Mouse (Mus musculus) adrenal gland, postnatal 10 days (tissue): ENCODE measurements around the gene Dnajc15. TPM values are rescaled to one million over a fixed set of nuclear protein-coding genes. Genes with fewer than 3 reads are reported as not detected.

Source experiments
- DNase-seq: peaks from one replicate; pipeline ENCODE4 v3.0.0; 2021; ENCODE audit warnings: mixed read lengths
- total RNA-seq, 2 experiments: library from RNA; stranded (reverse); gene quantifications; 2 replicates each; pipeline ENCODE4 v1.2.3; 2021

Gene Dnajc15
- total RNA-seq, 2 experiments from 2014 or later: 493 to 514 TPM

- no peak for DNase-seq
Measured at GRCm38 (mm10) chr14:77860841-77861560, 13.9 kb downstream of the Dnajc15 start.

GRCm38 (mm10) chr14:77859894-77860293 lies 15.0 kb downstream of the Dnajc15 start:
- DNase-seq: no peak

- no peak for DNase-seq
Measured at GRCm38 (mm10) chr14:77853951-77854350, 21.0 kb downstream of the Dnajc15 start.

- DNase-seq: no peak
Measured at GRCm38 (mm10) chr14:77849852-77850251, 25.1 kb downstream of the Dnajc15 start.

GRCm38 (mm10) chr14:77848349-77848748 lies 26.6 kb downstream of the Dnajc15 start:
- no peak for DNase-seq

GRCm38 (mm10) chr14:77846206-77846605 lies 28.7 kb downstream of the Dnajc15 start:
- DNase-seq: no peak

- no peak for DNase-seq
Measured at GRCm38 (mm10) chr14:77845479-77845878, 29.4 kb downstream of the Dnajc15 start.

GRCm38 (mm10) chr14:77840574-77840973 lies 34.4 kb downstream of the Dnajc15 start:
- peak; percentile 47 for DNase-seq

GRCm38 (mm10) chr14:77840078-77840477 lies 34.8 kb downstream of the Dnajc15 start:
- DNase-seq: no peak

- no peak for DNase-seq
Measured at GRCm38 (mm10) chr14:77836794-77837193, 38.1 kb downstream of the Dnajc15 start.

- no peak for DNase-seq
Measured at GRCm38 (mm10) chr14:77832359-77832758, 42.6 kb downstream of the Dnajc15 start.

GRCm38 (mm10) chr14:77831936-77832335 lies 43.0 kb downstream of the Dnajc15 start:
- DNase-seq: no peak

- DNase-seq: no peak
Measured at GRCm38 (mm10) chr14:77829673-77830072, 45.3 kb downstream of the Dnajc15 start.

- peak; percentile 62 for DNase-seq
Measured at GRCm38 (mm10) chr14:77825891-77826290, 49.0 kb downstream of the Dnajc15 start.

- peak; percentile 45 for DNase-seq
Measured at GRCm38 (mm10) chr14:77825121-77825520, 49.8 kb downstream of the Dnajc15 start.

- no peak for DNase-seq
Measured at GRCm38 (mm10) chr14:77819841-77820240, 55.1 kb downstream of the Dnajc15 start.

- DNase-seq: no peak
Measured at GRCm38 (mm10) chr14:77817561-77817960, 57.4 kb downstream of the Dnajc15 start.

GRCm38 (mm10) chr14:77814935-77815334 lies 60.0 kb downstream of the Dnajc15 start:
- DNase-seq: peak; percentile 36

- DNase-seq: no peak
Measured at GRCm38 (mm10) chr14:77812890-77813289, 62.0 kb downstream of the Dnajc15 start.

- DNase-seq: no peak
Measured at GRCm38 (mm10) chr14:77811466-77811865, 63.5 kb downstream of the Dnajc15 start.

- no peak for DNase-seq
Measured at GRCm38 (mm10) chr14:77807836-77808235, 67.1 kb downstream of the Dnajc15 start.

- DNase-seq: no peak
Measured at GRCm38 (mm10) chr14:77806345-77806744, 68.6 kb downstream of the Dnajc15 start.

- no peak for DNase-seq
Measured at GRCm38 (mm10) chr14:77802268-77802630, 72.7 kb downstream of the Dnajc15 start.

- DNase-seq: no peak
Measured at GRCm38 (mm10) chr14:77801571-77802267, 73.2 kb downstream of the Dnajc15 start.
